ENCODE assay signal across 22 mouse cellular contexts in the genomic region with DNA sequence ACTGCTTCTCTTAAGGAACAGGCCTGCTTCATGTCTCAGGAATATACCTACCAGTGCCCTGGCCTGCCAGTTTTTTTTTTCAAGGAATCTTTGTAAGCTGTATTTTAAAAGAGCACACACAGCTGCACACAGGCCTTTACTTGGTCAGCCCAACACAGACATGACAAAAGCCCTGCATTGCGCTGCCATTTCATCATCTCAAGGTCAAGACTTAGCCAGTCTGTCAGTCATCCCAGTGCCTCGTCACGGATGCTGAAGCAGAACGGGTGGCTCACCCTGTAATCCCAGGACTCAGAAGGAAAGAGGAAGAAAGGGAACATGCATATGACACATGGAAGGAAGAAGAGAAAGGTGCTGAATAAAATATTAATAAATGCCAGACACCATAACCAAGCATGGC. TPM values are rescaled to one million over a fixed set of nuclear protein-coding genes. Genes with fewer than 3 reads are reported as not detected.
A peak's percentile ranks its signal among the peaks of the same experiment; 100 is the strongest.
DNase-seq lines count a peak whose midpoint lies in the region; ATAC-seq and TF ChIP-seq lines count a peak whose summit lies in the region.
"Had no signal": no experiment of that assay in that cellular context is flagged by ENCODE, and none has a peak within 500 bp of the region (broad histone marks: within the 10 kb centered on the region; RNA-seq: fewer than 3 reads in every experiment).

No protein-coding gene starts in this region.

- H3K27me3 ChIP-seq in neural tube, embryonic 15.5 days (replicated peaks), result no peaks in the 10 kb centered on the region
- no peaks in the 10 kb centered on the region for H3K27me3 ChIP-seq in heart, adult 2 months (ENCODE audit: control insufficient read depth, insufficient read depth, low read length)
- H3K27me3 ChIP-seq: embryonic facial prominence, embryonic 13.5 days; embryonic facial prominence, embryonic 15.5 days; forebrain, embryonic 13.5 days; forebrain, embryonic 15.5 days had no signal

- intact Hi-C loops in heart, adult 2 months (cut with DNase I), result no loop called here

- WGBS in neural tube, embryonic 15.5 days, result 95% methylated on average over 4 of the region's 4 CpGs
- 86% methylated on average over 4 of the region's 4 CpGs for WGBS in heart, adult 2 months

- TF ChIP-seq EP300 in heart, adult 2 months (IDR thresholded peaks at IDR 0.05; ENCODE audit: insufficient read depth, low read depth, low read length), result no peak

- H3K9me3 ChIP-seq in neural tube, embryonic 15.5 days (replicated peaks), result no peaks in the 10 kb centered on the region
- H3K9me3 ChIP-seq: embryonic facial prominence, embryonic 13.5 days; embryonic facial prominence, embryonic 15.5 days; forebrain, embryonic 13.5 days; forebrain, embryonic 15.5 days had no signal

- H3K9ac ChIP-seq in neural tube, embryonic 15.5 days (replicated peaks), result no peak overlapping the region
- no peak overlapping the region for H3K9ac ChIP-seq in heart, adult 2 months (ENCODE audit: low read depth, low read length)
- H3K9ac ChIP-seq: embryonic facial prominence, embryonic 13.5 days; embryonic facial prominence, embryonic 15.5 days; forebrain, embryonic 13.5 days; forebrain, embryonic 15.5 days; forebrain, postnatal 0 days had no signal

- peak; percentile 9 for DNase-seq in neural tube, embryonic 10.5 days (ENCODE audit: extremely low spot score, low spot score)
- DNase-seq in 416B (ENCODE audit: low read depth) (peak; percentile 41), NIH3T3 (ENCODE audit: low read depth) (peak; percentile 14)
- no peak for DNase-seq in heart, adult 2 months
- DNase-seq in urinary bladder, postnatal 36 days (ENCODE audit: low spot score in 2 of 2), result no peak
- DNase-seq: adrenal gland, postnatal 10 days; adrenal gland, postnatal 25 days; cerebellum, adult 11 months; cerebellum, adult 18-20 months; cerebellum, adult 8-10 months; cerebellum, adult 9-11 months; cerebellum, postnatal 14 days; cerebellum, postnatal 36 days; embryo, embryonic 11 days; forebrain, postnatal 0 days had no signal

- no peak overlapping the region for H3K4me2 ChIP-seq in neural tube, embryonic 15.5 days
- H3K4me2 ChIP-seq: embryonic facial prominence, embryonic 13.5 days; embryonic facial prominence, embryonic 15.5 days; forebrain, embryonic 13.5 days; forebrain, embryonic 15.5 days had no signal

- no peaks in the 10 kb centered on the region for H3K79me2 ChIP-seq in heart, adult 2 months (replicated peaks; ENCODE audit: control insufficient read depth, insufficient read depth, low read length)

- ATAC-seq in neural tube, embryonic 15.5 days (ENCODE audit: low FRiP score), result no peak
- ATAC-seq in erythroblast, adult 5-6 weeks (replicated peaks; ENCODE audit: low FRiP score, poor library complexity, severe bottlenecking), result no peak
- ATAC-seq: forebrain, embryonic 13.5 days; forebrain, embryonic 15.5 days; forebrain, postnatal 0 days had no signal

- H3K36me3 ChIP-seq in neural tube, embryonic 15.5 days, result peaks cover 18% of the 10 kb centered on the region
- peaks cover 3% of the 10 kb centered on the region; the same call in 1 of the 2 replicates for H3K36me3 ChIP-seq in heart, adult 2 months (ENCODE audit: control insufficient read depth, insufficient read depth, low read length)

- no peak for TF ChIP-seq CTCF in heart, adult 2 months (IDR thresholded peaks at IDR 0.05)

- peaks cover 23% of the 10 kb centered on the region for H3K4me1 ChIP-seq in neural tube, embryonic 15.5 days
- H3K4me1 ChIP-seq in heart, adult 2 months (ENCODE audit: control insufficient read depth, insufficient read depth, low read length), result peaks cover 13% of the 10 kb centered on the region

- H3K4me3 ChIP-seq in neural tube, embryonic 15.5 days (replicated peaks), result no peak overlapping the region
- H3K4me3 ChIP-seq in heart, adult 2 months, result no peak overlapping the region
- H3K4me3 ChIP-seq: embryonic facial prominence, embryonic 13.5 days; embryonic facial prominence, embryonic 15.5 days; forebrain, embryonic 13.5 days; forebrain, embryonic 15.5 days had no signal

- H3K27ac ChIP-seq in neural tube, embryonic 15.5 days (replicated peaks), result no peak overlapping the region
- H3K27ac ChIP-seq in heart, adult 2 months, result no peak overlapping the region
- H3K27ac ChIP-seq: embryonic facial prominence, embryonic 13.5 days; embryonic facial prominence, embryonic 15.5 days; forebrain, embryonic 13.5 days; forebrain, embryonic 15.5 days had no signal

- TF ChIP-seq POLR2A in heart, adult 2 months (IDR thresholded peaks at IDR 0.05; ENCODE audit: insufficient read depth, low read depth, low read length), result no peak

RNA-seq across cellular contexts. Expression of gene Msantd1, which starts 19.8 kb away (rescaled TPM):
- polyA plus RNA-seq in neural tube, embryonic 15.5 days (2015; fragmentation: Nextera tagmentation; extraction: Ambion mirVana), result 2.9 and 3.7 TPM in 2 replicates
- total RNA-seq in heart, adult 2 months (2021), result under 1 TPM in 1 of 2 experiments, not detected in 1; 0.66 TPM
- 0.96 and 1.0 TPM in 2 replicates for polyA plus RNA-seq in heart, adult 2 months (2012; rRNA removed)
- not detected in 2 replicates for total RNA-seq in erythroblast, adult 5-6 weeks (2015; ENCODE audit: low replicate concordance)
- total RNA-seq in erythroblast, adult 5-6 weeks (2017; ENCODE audit: low replicate concordance), result 8.2 TPM in 1 of 2 replicates, not detected in the other
- polyA plus RNA-seq: C2C12 had no signal

RNA-seq across cellular contexts. Expression of gene Rgs12, which starts 21.6 kb away (rescaled TPM):
- polyA plus RNA-seq in neural tube, embryonic 15.5 days (2015; fragmentation: Nextera tagmentation; extraction: Ambion mirVana), result 32.9 and 33.9 TPM in 2 replicates
- total RNA-seq in heart, adult 2 months (2021), result 10 to 100 TPM; 13.1 to 16.5 TPM
- polyA plus RNA-seq in heart, adult 2 months (2012; rRNA removed), result 26.2 and 27.7 TPM in 2 replicates
- 6.7 and 13.6 TPM in 2 replicates for total RNA-seq in erythroblast, adult 5-6 weeks (2015; ENCODE audit: low replicate concordance)
- 23.3 and 25.0 TPM in 2 replicates for total RNA-seq in erythroblast, adult 5-6 weeks (2017; ENCODE audit: low replicate concordance)

Comparison
In these comparisons a context has a peak if more than half of its experiments do, and no peak if none do; other contexts are left out.
1. DNase-seq: peak in neural tube, embryonic 10.5 days (single experiment), 416B (single experiment) and NIH3T3 (single experiment); none in heart, adult 2 months (0 of 2) and urinary bladder, postnatal 36 days (0 of 2).